Mouse (Mus musculus): ENCODE measurements around the gene Rnf146.
"Not testable (repeated sequence)": the region's sequence is repeated elsewhere in the genome, so short reads cannot be mapped to it uniquely, and the experiment has no call there.

Gene Rnf146

DNA sequence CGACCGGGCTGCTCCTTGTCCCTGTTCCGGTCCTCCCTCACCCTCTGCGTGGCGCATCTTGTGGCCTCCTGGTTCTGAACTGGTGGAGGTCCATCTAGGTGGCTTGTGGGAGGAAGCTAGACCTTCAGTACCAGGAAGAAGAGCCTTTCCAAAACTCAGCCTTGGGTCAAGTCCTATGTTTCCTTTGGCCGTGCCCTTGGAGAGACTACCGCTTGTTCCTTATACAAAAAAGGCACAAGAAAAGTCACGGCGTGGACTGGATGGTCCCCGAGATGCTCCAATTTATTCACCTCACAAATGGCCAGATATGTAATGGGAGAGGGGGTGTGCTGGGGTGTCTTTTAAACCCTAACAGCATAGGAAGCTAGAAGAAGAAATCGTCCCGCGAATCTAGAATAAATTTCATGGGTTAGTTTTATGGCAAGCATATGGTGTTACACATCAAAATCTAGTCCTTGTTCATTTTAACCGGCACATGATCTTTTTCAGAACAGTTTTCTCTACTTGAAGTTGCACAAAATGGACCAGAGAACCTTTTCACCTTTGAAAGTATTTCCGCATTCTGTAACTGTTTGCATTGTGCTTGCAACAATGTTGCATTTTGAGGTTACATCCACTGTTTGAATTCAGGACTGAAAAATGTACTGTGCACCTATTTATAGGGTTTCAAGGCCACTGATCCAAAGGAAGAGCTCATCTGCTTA lies at the start of gene Rnf146:
Gene Rnf146 (minus strand): TSS at position 246 of the 704 bp plus-strand sequence.
- DNase-seq: no peak

GRCm38 (mm10) chr10:29402656-29403268 lies 40.5 kb upstream of the Rnf146 start:
- DNase-seq: no peak

DNA sequence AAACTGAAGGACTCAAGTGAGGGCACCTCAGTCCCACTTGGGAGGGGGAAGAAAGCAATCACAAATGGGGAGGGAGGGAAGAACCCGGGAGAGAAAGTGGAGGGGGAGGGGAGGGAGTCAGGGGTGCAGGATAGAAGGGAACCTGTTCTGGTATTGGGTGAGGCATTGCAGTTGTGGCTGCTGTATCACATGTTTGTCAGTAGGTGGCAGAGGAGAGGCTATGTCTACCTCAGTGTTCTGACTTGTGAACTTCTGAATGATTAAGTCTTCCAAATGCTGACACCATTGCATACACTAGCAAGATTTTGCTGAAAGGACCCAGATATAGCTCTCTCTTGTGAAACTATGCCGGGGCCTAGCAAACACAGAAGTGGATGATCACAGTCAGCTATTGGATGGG lies 32.6 kb upstream of the Rnf146 start:
- DNase-seq: not testable (repeated sequence)

- no peak for DNase-seq
Observed at GRCm38 (mm10) chr10:29381558-29381957, 19.3 kb upstream of the Rnf146 start.

DNA sequence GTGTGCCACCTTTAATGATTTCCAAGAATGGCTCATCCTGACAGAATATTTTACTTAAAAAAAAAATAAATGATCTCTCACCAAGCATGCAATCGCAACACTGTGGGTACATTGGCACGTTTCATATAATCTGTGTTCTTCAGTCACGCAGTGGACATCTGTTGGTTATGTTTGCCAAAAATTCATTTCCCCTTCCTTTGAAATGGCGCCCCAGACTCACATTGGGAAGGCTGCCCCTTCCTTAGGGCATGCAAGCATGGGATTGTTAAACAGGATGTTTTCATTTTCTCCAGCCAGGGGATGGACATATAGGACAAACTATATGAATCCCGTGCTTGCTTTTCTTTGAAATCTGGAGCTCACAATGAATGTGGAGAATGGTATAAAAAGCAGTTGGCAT lies 11.8 kb upstream of the Rnf146 start:
- DNase-seq: no peak

- DNase-seq: peak; percentile 79 to 87
Observed at GRCm38 (mm10) chr10:29361464-29362196, 612 bp downstream of the Rnf146 start.

DNA sequence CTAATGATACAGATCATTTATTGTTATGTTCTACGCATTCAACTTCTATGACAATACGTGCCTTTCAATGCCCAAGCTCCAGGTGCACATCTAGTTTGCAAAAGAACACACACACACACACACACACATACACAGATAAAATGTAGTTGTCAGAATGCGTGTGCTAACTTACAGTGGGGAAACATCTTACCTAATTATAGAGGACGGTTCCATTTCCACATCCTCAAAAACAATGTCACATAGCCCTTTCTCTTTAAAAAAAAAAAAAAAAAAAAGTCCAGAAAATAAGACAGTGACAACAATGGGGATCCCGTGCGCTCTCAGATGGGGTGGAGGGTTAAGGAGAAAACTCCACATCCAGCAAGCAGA lies 1.2 kb downstream of the Rnf146 start:
- no peak for DNase-seq

- DNase-seq: no peak
Observed at GRCm38 (mm10) chr10:29354183-29354582, 8.1 kb downstream of the Rnf146 start.

- DNase-seq: no peak
Observed at GRCm38 (mm10) chr10:29352575-29352974, 9.7 kb downstream of the Rnf146 start.

GRCm38 (mm10) chr10:29351420-29351819 lies 10.8 kb downstream of the Rnf146 start:
- no peak for DNase-seq

GRCm38 (mm10) chr10:29346638-29347037 lies 15.6 kb downstream of the Rnf146 start:
- DNase-seq: no peak

GRCm38 (mm10) chr10:29344232-29344631 lies 18.0 kb downstream of the Rnf146 start:
- DNase-seq: no peak

DNA sequence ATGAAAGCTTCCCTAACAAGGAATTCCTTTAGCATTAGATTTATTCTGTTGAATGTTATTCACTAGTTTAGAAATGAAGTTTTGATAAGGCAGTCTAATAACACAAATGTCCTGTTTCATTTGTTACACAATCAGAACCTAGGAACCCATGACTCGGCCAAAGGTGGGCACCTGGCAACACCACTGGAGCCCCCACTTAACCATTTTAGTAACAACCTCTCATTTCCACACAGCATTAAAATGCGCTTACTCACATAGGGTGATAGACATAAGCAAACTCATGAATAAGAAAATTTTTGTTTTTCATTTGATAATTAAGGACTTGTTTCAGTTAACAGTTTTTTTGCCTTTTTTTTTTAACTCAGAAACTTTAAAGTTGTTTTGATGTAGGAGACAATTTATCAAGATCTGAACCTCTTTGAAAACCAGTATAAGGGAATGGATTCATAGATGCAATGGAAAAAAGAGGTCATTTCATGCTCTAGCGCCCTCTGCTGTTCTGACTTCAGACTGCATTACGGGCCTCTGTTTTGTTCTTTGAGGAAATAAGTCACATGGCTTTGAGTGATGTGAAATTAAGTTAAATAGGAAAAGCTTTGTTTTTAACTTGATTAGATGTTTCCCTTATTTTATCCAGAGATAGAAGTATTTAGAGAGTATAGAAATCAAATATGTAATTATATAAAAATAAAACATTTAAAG lies 23.7 kb downstream of the Rnf146 start:
- peak; percentile 18 to 75 for DNase-seq

- DNase-seq: no peak
Observed at GRCm38 (mm10) chr10:29333836-29334235, 28.4 kb downstream of the Rnf146 start.

DNA sequence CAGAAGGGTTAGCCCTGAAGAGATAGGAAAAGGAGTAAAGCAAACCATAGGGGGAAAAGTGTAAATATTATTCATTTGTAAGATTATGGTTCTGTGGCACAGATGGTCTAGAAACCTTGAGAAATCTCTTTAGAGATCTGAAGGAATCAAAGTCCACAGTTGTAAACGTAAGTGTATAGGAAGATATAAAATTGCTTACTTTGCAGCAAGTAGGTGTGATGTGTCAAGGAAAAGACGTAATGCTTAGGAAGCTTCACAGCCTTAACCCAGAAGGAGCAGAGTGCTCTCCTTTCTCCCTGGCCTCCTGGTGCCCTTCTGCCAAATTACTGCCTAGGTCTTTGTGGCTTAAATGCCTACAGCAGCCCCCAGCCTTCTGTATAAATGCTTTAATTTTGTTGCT lies 37.4 kb downstream of the Rnf146 start:
- DNase-seq: no peak

DNA sequence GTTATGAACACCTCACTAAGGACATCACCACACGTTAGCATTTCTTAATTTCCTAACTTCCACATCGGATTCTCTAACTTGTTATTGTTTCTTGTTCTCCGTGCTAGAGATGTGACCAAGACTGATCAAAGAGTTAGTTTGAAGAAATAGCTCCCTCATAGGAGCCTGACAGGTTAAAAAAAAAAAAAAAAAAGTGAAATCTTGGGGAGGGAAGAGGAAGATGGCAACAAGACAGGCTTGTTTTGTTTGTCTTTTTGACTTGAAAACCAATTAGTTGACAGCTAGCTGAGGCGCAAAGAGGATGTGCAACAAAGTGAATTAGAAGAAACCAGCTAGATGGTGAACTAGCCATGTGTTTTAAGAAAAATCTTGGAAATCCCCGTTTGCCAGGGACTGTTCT lies 48.3 kb downstream of the Rnf146 start:
- DNase-seq: no peak

DNA sequence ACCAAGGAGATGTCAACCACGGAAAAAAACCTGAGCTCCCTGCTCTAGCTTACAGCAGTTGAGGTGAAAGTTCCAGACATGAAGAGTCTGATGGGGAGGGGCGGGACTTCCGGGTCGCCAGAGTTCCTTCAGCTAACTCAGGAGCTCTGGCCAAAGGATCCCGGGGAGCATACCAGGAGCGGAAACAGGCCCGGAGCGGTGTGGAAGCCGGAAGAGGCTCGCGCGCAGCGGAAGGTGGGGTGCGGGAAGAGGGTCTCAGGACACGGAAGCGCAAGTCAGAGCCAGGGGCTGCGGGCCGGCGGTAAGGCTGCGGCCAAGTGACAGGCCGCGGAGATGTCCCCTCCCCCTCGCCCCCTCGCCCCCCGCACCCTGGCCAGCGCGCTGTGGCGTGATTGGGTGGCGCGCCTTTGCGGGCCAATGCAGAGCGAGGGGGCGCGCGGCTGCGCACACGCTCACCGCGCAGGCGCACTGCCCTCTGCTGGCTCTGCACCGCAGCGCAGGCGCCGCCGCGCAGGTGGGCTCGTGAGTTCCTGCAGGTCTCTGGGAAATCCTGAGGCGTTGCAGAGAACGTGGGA lies 49.1 kb downstream of the Rnf146 start, which contains the start of gene Echdc1:
Gene Echdc1 (plus strand): TSS at position 103 of the 575 bp plus-strand sequence.
- peak; percentile 90 to 91 for DNase-seq

DNA sequence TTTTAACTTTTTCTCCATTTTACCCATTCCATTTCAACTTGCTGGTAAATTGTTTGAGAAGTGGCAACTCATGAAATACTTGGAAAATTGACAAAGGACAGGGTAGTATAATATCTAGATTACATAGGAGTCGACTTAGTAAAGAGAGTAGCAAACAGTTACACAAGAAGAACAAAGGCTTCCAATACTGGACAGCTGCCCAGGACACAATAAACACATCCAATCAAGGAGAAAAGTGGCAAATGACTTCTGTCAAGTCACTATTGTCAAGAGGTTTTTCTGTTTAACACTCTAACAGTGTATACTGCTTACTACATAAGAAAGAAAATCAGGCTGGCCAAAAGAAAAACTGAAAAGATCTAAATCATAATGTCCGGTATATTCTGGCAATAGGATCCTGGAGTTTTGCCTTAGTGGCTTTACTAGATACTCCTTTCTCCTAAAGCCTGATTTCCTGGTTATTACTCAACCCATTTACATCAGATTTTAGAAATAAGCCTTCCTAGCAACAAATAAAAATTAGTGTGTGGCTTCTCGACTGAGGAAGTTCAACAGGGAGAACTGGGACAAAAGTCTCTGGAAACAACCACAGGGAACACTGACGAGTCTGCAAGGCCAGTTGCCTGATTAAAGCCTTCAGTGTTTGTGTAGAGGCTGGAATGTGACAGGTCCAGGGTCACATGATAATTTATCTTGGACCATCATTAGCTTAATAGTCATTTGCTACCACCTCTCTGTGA lies 50.6 kb downstream of the Rnf146 start:
- no peak for DNase-seq

- peak in 1 of 2 experiments; percentile 7 for DNase-seq
Observed at GRCm38 (mm10) chr10:29302230-29302629, 60.0 kb downstream of the Rnf146 start.
